Mouse (Mus musculus): ENCODE results near the gene Snrnp70.

DNA sequence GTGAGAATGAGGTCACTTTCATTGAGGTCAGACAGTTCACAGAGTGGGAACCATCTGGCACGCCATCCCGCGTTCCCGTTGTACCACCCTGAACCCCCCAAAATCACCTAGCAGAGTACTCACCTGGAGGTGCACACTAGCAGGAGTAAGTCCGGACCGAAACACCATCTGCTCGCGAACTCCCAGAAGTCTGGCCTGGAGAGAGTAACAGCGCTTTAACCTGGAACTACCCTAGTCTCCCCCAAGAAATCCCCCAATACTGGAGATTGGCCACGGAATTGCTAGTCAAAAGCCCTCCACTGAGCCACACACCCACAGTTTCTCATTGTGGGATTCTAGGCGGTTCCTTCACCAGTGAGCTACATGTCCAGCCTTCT lies 55.5 kb downstream of the Snrnp70 start:
- no peak for TF ChIP-seq CTCF (IDR thresholded peaks at IDR 0.05; ENCODE audit: low read depth)
- no peak for TF ChIP-seq EP300 (IDR thresholded peaks at IDR 0.05; ENCODE audit: low read depth)

All from liver, postnatal 0 days (tissue).